Mouse (Mus musculus) E14TG2a.4 (cell line): Measurements from ENCODE around the gene Ldlrad3.

Experiments
- CTCF ChIP-seq: conservative IDR thresholded peaks from 2 replicates; pipeline ENCODE4 v1.5.1; 2014; ENCODE audit warnings: low read length
- NANOG ChIP-seq: IDR thresholded peaks from 2 replicates; pipeline ENCODE4 v1.6.1; 2014; ENCODE audit warnings: borderline replicate concordance, low read length, mixed read lengths

- TF ChIP-seq CTCF (no peak), NANOG (no peak)
These were observed 67.2 kb downstream of the Ldlrad3 start for GRCm38 (mm10) chr2:102118988-102119460.
